Mouse (Mus musculus): Measurements from ENCODE around the gene Deup1. TPM values are rescaled to one million over a fixed set of nuclear protein-coding genes. Genes with fewer than 3 reads are reported as not detected.
A peak's percentile ranks its signal among the peaks of the same experiment; 100 is the strongest.

Gene Deup1
- not detected in 2 replicates for total RNA-seq (2015)
- not detected in 2 replicates for total RNA-seq (2017)

DNA sequence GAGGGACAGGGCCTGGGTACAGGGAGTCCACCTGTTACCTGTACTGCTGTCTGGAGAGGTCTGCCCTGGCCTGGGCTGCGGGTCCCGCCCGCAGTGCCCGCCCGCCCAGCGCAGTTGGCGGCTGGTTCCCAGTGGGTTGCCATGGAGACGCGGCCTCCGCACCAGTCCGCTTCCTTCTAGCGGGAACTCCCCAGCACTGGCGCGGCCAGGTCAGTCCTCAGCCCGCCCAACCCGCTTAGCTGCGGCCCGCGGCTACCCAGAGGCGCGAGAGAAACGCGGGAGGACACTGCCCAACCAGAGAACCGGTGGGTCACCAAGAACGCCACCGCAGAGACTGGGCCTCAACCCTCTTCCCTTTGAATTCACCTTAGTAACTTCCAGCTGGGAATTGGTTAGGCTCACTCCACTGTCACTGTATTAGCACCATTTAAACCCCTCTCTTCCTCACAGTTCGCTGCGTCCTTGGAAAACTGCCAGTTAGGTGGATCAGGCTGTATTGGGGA lies at the start of gene Deup1:
Deup1 (minus strand) TSS at position 149 of the 503 bp plus-strand sequence.
- 0 out of 2 replicates have a peak, but pooled peaks have one; percentile 14 for ATAC-seq (replicated peaks; ENCODE audit: poor library complexity)

DNA sequence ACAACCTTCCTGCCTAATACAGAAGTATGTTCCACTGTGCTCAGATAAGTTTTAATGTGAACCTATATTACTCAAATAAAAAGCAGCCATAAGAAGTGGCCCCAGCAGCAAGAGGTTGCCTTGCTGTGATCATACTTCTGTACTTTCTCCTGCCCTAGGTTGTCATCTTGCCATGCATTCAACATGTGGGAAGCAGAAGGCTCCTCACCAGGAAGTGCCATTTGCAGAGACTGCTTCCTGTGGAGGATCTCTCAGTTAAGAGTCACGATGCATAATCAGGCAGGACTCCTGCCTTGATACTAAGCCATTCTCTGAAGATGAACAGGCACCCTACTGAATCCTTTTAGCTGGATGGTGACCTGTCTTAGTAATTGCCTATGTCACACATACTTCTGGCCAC lies 44.5 kb upstream of the Deup1 start:
- ATAC-seq (replicated peaks; ENCODE audit: poor library complexity): no peak

DNA sequence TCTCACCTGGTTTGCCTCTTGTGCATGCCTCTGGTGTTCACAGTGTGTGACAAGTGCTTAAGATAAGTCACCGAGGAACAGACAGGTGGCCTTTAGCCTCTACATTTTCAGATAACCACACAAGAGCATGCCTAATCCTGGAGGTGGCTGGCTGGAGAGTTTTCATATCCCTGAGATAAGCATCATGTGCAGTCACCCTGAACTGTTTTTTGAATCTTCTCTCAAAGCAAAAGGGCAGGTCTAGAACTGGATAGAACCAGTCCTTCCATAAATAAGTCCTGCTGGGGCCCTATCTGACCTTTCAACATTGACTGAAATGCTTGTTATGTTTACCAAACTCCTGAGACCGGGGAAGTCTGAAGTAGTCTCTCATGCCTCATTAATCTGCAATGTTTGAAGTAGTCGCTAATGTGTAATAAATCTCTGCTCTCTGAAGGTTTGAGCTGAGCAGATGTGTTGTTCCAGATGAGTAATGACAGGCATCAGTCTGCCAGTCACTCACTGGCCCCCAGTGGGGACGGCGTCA lies 42.3 kb upstream of the Deup1 start:
- ATAC-seq (replicated peaks; ENCODE audit: poor library complexity): no peak

DNA sequence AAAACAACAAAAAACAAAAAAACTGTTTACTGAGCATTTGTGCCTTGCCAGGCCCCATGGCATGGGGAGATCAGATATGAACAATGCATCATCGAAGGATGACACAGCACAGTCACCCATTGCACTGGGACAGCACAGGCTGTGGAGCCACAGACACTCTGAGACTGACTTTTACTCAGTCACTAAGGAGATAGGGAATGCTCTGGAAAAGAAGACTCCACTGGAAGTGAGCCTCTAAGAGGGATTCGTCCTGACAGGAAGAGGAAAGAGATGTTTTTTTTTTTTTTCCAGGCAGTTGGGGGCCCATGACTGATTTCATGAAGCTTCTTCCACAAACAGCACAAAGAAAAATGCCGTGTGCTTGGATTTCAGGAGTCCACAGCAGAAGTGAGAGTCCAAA lies 41.7 kb upstream of the Deup1 start:
- ATAC-seq (replicated peaks; ENCODE audit: poor library complexity): no peak

DNA sequence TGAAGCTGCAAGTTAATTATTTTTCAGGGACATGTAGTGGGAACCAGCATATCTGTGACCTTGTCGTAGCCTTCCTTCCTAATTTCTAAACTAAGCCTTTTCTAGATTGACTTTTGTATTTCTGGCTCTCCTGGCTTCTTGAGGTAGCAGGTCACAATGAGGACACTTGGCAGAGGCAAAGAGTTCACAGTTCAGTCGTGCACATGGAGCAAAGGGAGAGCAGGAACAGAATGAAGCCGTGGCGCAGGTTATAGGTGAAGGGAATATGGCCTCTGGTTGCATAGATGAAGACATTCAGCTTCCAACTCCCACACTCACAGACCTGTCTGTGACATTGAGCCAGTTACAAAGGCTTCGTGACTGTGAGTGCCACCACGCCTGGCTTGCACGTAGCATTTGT lies 36.9 kb upstream of the Deup1 start:
- ATAC-seq (replicated peaks; ENCODE audit: poor library complexity): no peak

DNA sequence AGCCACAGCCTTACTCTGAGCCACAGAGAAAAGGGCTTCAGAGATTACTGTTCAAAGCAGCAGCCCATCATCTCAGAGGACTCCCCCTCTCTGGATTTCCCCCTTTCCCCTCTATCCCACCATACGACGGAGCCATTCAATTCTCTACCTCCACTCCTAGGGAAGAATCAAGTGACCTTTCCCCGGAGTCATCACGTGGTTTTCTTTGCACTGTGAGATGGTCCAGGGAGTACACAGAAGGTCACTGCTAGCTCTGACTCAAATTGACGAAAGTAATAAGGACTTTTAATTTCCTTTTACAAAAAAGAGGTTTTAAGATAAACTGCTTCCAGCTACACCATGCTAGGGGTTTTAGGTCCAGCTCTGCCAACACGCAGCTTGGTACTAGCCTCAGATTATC lies 31.3 kb upstream of the Deup1 start:
- no peak for ATAC-seq (replicated peaks; ENCODE audit: poor library complexity)

DNA sequence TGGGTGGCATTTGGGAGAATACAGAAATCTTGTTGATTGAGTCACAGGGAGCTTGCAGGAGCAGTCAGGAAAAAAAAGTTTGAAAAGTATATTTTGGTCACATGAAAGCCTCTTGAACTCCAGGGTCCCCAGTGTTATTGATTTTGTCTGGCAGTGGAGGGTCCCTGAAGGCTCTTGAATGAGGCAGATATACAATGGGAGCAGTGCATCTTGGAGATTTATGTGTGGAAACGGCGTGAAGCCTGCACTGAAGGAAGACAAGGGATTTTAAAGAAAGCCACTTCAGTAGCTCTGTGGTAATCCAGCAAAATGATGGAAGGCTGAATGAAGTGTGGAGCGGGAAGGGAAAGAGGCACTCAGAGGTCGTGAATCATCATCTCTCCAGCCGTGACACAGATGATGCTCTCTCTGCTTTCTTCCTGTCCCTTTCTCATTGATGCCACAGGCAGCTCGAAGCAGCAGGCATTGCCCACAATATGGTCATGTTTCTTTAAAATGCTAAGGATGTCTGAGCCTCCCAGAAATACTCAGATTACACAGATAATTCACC lies 30.6 kb upstream of the Deup1 start:
- ATAC-seq (replicated peaks; ENCODE audit: poor library complexity): no peak

DNA sequence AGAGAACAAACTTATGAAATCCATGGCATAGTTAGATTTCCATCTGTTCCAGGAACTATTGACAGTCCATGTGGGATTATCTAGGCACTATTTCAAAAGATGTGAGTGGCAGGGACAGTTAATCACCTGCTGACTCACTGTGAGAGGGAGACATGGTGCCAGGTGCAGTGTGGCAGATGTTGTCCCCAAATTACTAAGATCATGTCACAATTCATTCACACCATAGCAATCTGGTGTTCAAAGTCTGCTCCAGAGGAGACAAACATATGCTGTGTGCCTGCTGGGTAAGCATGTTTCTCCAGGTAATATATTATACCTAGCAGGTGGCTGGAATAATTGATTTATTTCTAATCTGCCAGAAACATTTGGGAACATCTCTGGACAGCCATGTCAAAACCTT lies 25.3 kb upstream of the Deup1 start:
- ATAC-seq (replicated peaks; ENCODE audit: poor library complexity): no peak

DNA sequence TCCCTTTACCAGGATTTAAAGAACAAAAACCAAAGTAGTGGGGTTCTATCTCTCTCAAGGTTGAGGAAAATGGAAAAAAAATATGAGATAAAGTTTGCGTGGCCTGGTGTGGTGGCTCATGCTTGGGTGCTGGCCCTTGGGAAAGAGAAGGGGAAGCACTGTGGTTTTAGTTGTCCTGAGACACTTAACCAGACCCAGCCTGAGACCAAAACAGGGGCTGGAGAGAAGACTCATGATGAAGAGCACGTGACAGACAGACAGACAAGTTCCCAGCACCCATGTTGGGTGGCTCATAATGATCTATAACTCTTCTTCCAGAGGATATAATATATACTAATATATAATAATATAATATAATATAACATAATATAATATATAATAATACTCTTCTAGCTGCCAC lies 22.2 kb upstream of the Deup1 start:
- no peak for ATAC-seq (replicated peaks; ENCODE audit: poor library complexity)

DNA sequence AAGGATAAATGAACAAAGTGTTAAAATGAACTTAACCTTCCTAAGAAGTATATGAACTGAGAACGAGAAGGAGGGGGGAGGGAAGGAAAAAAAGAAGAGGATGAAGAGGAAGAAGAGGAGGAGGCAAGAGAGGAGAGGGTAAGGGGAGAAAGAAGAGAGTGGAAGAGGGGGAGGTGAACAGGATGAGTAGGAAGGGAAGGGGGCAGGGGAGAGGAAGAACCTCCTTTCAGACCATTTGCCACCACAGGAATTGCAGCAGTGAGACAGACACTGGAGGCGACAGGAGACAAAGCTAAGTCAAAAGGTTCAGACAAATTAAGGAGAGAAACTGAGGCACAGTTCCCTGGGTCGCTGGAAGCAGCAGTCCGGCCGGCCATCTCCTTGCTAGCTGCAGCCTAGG lies 349 bp downstream of the Deup1 start:
- no peak for ATAC-seq (replicated peaks; ENCODE audit: poor library complexity)

DNA sequence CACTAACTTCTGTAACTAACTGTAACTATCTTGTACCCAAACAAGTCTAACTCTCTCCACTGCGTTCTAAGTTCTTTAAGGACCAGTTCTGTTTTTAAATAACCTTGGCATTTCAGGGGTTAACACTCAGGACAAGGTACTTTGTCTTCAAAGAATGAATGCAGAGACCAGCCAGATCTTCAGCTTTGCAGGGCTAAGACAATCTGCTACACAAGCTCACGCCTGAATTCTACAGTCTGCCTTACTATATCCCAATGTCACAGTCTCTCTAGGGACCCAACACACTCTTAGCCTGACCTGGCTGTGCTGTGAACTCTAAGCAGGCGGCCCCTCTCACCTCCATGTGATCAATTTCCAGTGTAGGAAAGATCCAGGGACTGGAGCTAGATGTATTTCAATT lies 3.0 kb downstream of the Deup1 start:
- no peak for ATAC-seq (replicated peaks; ENCODE audit: poor library complexity)

DNA sequence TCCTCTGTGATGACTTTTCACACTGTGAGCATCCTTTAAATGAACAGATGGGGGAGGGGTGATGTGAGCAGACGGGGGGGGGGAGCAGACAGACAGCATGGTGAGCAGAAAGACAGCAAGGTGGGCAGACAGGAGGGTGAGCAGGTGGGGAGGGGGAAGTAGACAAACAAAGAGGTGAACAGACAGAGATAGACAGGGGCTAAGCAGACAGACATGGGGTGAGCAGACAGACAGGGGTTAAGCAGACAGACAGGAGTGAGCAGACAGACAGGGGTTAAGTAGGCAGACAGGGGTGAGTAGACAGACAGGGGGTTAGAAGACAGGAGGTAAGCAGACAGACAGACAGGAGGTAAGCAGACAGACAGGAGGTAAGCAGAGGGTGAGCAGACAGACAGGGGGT lies 8.0 kb downstream of the Deup1 start:
- ATAC-seq (replicated peaks; ENCODE audit: poor library complexity): no peak

DNA sequence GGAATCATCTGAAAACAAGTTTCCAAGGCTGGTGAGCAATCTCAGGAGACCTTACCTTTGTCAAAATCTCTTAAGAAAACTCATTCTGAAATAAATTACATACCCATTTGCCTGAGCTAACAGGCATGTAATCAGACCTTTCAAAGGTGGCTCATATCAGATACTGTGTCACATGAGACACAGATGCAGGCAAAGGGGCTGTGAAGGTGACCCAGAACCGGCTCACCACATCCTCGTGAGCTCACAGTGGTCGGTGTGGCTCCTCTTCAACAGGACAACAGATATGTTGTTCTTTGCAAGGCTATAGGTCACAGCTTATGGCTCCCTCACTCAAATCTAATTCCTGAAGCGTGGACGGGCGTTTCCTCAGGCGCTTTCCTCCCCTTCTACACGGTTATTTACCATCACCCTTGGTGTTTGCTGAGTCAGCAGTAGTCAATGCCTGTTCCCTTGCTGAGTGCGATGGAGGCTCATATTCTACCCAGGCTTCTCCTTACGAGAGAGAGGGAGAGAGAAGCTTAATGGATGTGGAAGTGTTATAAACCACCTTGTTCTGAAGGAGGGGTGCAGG lies 8.6 kb downstream of the Deup1 start:
- ATAC-seq (replicated peaks; ENCODE audit: poor library complexity): no peak

DNA sequence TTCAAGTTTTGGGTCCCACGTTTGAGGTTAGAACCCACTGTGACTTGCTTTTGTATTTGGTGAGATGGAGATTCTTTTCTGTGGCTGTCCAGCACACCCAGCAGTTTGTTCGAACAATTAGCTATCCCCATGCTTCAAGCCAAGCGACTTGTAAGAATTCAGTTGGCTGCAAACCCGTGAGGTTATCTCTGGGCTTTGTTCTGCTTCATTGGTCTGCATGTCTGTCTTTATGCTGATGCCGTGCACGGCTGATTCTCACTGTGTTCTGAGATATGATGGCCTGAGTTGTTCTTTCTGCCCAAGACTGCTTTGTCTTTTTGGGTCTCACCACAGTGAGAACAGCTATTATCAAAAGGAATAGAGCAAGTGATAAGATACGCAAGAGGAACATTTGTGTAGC lies 10.7 kb downstream of the Deup1 start:
- no peak for ATAC-seq (replicated peaks; ENCODE audit: poor library complexity)

DNA sequence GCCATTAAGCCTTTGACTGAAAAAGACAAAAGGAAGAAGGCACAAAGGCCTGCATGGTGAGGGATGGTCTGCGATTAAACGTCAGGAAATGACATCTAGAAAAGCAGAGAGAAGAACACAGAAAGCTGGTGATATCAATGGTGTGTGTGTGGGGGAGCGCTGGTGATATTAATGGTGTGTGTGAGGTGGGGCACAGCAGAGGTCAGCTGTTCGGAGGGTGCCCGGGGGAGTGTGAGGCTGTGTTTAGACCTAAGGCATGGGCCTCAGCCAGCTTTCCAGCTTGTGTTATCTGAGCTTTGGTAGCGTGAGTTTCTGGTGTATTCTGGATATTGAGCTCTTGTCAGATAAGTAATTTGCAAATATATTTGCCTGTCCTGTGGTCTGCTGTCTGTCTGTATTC lies 11.3 kb downstream of the Deup1 start:
- ATAC-seq (replicated peaks; ENCODE audit: poor library complexity): no peak

DNA sequence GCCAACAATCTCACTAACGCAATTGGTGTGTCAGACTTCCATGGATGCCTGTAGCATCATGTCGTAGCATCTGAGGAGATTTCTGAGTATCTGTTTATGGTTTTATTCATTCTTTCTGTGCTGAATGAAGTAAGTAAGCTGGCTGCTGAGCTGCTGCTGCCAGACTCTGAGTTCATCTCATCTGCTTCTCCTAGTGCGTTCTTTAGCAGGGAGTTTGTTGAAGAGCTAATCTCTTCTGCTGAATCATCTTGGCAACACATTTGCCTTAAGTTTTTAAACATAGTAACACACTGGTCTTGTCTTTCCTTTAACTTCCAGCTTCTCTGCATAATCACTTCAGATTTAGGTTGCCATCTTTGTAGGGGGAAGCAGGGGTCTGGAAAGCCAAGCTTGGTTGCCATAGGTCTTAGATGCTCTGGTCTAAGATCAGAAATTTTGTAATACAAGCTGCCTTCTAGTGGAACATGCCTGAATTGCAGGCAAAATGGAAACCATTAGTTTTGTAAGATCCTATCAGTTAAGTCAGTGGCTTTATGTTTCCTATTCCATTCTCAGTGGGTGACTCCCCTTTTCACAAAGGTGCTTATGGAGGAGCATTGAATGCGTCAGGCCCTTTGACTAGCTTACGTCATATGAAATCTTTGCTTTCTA lies 18.3 kb downstream of the Deup1 start:
- no peak for ATAC-seq (replicated peaks; ENCODE audit: poor library complexity)

DNA sequence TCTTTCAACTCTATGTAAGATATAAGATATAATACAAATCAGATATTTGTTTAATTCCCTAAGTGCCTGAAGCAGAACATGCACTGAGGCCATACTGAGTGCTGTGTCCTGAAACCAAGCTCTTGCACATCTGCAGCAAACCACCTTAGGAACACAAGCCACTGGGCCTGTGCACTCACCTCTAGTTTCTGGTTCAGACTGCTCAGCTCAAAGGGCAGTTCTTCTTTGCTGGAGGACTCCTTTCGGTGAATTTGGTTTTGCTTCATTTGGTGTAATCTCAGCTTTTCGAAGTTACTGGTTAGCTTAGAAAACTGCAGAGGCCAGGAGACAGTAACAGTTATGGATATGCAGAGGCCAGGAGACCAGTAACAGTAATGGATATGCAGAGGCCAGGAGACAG lies 20.1 kb downstream of the Deup1 start:
- no peak for ATAC-seq (replicated peaks; ENCODE audit: poor library complexity)

DNA sequence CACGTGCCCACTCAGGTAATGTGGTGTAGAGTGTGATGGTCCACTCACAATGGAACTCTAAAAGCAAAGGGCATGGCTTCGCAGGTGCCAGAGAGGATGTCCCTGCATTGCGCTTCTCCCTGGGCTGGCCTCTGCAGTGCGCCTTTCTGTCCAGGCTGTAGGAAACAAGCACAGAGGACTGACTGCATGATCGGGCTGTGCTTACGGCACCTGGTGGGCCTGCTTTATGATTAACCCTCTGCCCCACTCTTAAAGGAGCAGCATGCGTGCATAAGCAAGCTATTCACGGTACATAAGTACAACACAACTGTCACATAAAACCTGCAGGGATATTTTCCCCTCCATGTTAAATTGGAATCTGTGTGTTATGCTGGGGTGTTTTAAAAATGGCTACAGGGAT lies 24.6 kb downstream of the Deup1 start:
- no peak for ATAC-seq (replicated peaks; ENCODE audit: poor library complexity)

DNA sequence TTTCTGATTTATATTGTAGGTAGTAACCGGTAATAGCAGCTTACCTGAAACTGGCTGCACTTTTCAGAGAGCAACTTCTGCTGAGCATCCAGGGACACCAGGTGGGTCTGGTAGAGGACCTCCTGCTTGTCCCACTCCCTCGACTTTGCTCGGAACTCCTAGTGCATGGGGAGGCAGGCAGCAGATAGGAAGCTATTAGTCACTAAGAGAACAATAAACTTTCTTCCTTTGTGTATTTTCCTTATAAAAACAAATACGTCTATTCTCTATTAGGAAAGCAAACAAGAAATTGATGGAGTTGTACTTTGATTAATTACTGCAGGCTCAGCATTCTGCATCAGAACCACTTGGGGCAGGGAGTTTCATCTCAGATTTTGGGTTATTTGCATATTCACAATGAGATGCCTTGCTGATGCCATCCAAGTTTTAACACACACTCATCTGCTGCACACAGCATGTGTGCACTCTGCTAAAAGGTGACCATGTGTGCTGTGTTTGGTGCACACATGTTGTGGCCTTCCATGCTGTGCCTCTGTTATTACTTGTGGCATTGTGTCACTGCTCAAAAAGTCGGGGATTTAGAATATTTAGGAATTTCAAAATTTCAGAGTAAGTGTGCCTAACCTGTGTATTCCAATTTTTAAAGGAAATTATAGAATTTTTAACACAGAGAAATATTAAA lies 26.7 kb downstream of the Deup1 start:
- ATAC-seq (replicated peaks; ENCODE audit: poor library complexity): no peak

DNA sequence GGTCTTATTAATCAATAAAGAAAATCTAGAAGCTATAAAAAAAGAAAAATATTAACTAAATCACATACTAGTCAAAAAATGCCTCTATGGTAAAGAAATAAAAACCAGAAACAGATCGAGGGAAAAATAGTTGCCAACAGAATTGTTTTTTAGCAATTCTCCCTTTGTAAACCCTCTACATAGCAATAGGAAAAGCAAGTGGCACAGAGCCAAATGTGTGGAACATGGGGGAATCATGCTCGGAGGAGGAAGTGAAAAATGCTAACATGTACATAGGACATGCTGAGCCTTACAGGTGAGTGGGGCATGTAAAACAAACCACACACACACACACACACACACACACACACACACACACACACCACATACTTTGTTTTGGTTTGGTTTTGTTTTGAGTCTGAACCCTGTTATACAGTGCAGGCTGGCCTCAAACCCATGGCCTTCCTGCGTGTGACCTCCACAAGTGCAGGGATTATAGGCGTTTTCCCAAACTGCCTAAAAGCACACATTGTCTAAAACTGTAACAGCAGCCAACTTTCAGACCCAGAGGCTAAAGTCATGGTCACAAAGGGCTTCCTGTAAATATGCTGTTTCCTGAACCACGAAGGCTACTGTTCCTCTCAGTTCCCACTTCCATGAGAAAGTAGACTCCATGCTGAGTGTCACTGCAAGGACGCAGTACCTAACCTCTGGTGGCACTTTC lies 27.4 kb downstream of the Deup1 start:
- no peak for ATAC-seq (replicated peaks; ENCODE audit: poor library complexity)

DNA sequence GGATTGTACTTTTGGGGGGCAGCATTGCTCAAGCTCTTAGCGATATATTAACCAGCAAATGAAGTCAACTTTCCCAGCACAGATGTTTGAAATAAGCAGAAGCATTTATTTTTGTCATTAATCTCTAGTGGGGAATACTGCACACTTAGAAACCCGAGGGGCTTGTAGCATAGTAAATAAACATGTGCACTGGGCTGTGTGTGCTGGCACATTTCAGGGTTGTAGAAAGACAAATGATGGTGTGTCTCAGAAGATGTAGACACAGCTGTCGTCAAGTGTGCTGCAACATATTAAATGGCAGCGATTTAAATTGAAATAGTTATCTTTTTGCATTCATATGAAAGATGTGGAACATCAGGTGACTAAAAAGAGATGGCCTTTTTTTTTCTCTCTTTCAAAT lies 31.1 kb downstream of the Deup1 start:
- ATAC-seq (replicated peaks; ENCODE audit: poor library complexity): no peak
